Mouse (Mus musculus) forebrain, embryonic 12.5 days (tissue): Measurements from ENCODE around the gene Gng8. TPM values are rescaled to one million over a fixed set of nuclear protein-coding genes. Genes with fewer than 3 reads are reported as not detected.
A peak's percentile ranks its signal among the peaks of the same experiment; 100 is the strongest.

Source experiments
- ATAC-seq: fragments of 200-750 bp; cut with Nextera tagmentation; 2 replicates; pipeline ENCODE4 v1.8.0; 2017; ENCODE audit warnings: moderate TSS enrichment; ENCODE audit not compliant: low FRiP score
- H3K27ac ChIP-seq: fragments of 300-500 bp; sonication (generic); 2 replicates; pipeline ENCODE4 v1.5.1; 2016; ENCODE audit warnings: mild to moderate bottlenecking
- H3K27me3 ChIP-seq: fragments of 300-500 bp; sonication (generic); 2 replicates; pipeline ENCODE4 v1.6.1; 2016; ENCODE audit warnings: mild to moderate bottlenecking
- H3K36me3 ChIP-seq: fragments of 300-500 bp; sonication (generic); replicated peaks from 2 replicates; pipeline ENCODE4 v1.6.1; 2016; ENCODE audit warnings: mild to moderate bottlenecking
- H3K4me1 ChIP-seq: fragments of 300-500 bp; sonication (generic); 2 replicates; pipeline ENCODE4 v1.6.1; 2016
- H3K4me2 ChIP-seq: fragments of 300-500 bp; sonication (generic); 2 replicates; pipeline ENCODE4 v1.6.1; 2016; ENCODE audit warnings: mild to moderate bottlenecking, moderate library complexity
- H3K4me3 ChIP-seq: fragments of 300-500 bp; sonication (generic); replicated peaks from 2 replicates; pipeline ENCODE4 v1.5.1; 2016; ENCODE audit warnings: mild to moderate bottlenecking
- H3K9ac ChIP-seq: fragments of 300-500 bp; sonication (generic); 2 replicates; pipeline ENCODE4 v1.6.1; 2016; ENCODE audit warnings: mild to moderate bottlenecking
- H3K9me3 ChIP-seq: fragments of 300-500 bp; sonication (generic); 2 replicates; pipeline ENCODE4 v1.6.1; 2016
- WGBS: fragments of 180-500 bp; shearing (Covaris S2); methylation state at CpG from one replicate; pipeline ENCODE4 v1.1.7; 2016; 5-methylcytosine and 5-hydroxymethylcytosine counted together
- polyA plus RNA-seq: library from polyadenylated mRNA; unstranded; fragments of >200 nt; fragmentation: Nextera tagmentation; extraction: Ambion mirVana; gene quantifications from 2 replicates; pipeline ENCODE4 v1.2.1, GENCODE M21; 2016

Gene Gng8
- polyA plus RNA-seq, 1 experiment from 2014 or later, result 14.7 TPM

DNA sequence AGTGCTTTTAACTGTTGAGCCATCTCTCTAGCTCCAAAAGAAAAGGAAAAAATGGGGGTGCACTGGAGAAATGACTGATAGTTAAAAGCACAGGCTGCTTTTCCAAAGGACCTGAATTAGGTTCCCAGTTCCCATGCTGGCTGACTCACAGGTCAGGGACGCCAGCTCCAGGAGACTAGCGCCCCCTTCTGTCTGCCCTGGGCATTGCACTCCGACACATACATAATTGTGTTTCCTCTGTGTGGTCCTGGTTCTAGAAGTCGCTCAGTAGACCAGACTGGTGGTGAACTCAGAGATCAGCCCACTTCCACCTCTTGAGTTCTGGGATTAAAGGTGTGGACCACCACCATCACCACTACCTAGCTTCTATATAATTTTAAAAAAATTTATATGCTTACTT is 45.7 kb downstream of the Gng8 start:
- H3K27me3 ChIP-seq, result no peaks in the 10 kb centered on the region
- H3K4me3 ChIP-seq, result no peak overlapping the region
- H3K4me1 ChIP-seq, result peaks cover 43% of the 10 kb centered on the region
- no peak overlapping the region for H3K9ac ChIP-seq
- no peaks in the 10 kb centered on the region for H3K9me3 ChIP-seq
- H3K27ac ChIP-seq, result no peak overlapping the region
- H3K4me2 ChIP-seq, result no peak overlapping the region
- 45% methylated on average over 4 of the region's 4 CpGs for WGBS
- ATAC-seq, result no peak
- no peaks in the 10 kb centered on the region for H3K36me3 ChIP-seq

GRCm38 (mm10) chr7:16938117-16938791 is 46.7 kb downstream of the Gng8 start:
- no peak overlapping the region for H3K4me3 ChIP-seq
- whole genome bisulfite sequencing, result 65% methylated on average over 17 of the region's 17 CpGs
- no peaks in the 10 kb centered on the region for H3K9me3 ChIP-seq
- no peak overlapping the region for H3K9ac ChIP-seq
- peak; percentile 87 for ATAC-seq
- peaks cover 37% of the 10 kb centered on the region for H3K4me1 ChIP-seq
- peak overlapping the region; percentile 27 for H3K4me2 ChIP-seq
- no peaks in the 10 kb centered on the region for H3K36me3 ChIP-seq
- peak overlapping the region; percentile 82 for H3K27ac ChIP-seq
- no peaks in the 10 kb centered on the region for H3K27me3 ChIP-seq

- no peak overlapping the region for H3K4me3 ChIP-seq
- no peak overlapping the region for H3K9ac ChIP-seq
- H3K36me3 ChIP-seq, result no peaks in the 10 kb centered on the region
- no peaks in the 10 kb centered on the region for H3K9me3 ChIP-seq
- no peak overlapping the region for H3K4me2 ChIP-seq
- no peak for ATAC-seq
- peaks cover 4% of the 10 kb centered on the region for H3K27me3 ChIP-seq
- peaks cover 44% of the 10 kb centered on the region for H3K4me1 ChIP-seq
- WGBS, result 44% methylated on average over 7 of the region's 7 CpGs
- peak overlapping the region; percentile 22 for H3K27ac ChIP-seq
Measured at GRCm38 (mm10) chr7:16940292-16940691, 48.7 kb downstream of the Gng8 start.

- Histone ChIP-seq H3K36me3 (no peaks in the 10 kb centered on the region), H3K9ac (no peak overlapping the region), H3K4me1 (peaks cover 68% of the 10 kb centered on the region), H3K9me3 (no peaks in the 10 kb centered on the region), H3K4me3 (no peak overlapping the region), H3K4me2 (no peak overlapping the region), H3K27ac (peak overlapping the region; percentile 51), H3K27me3 (peaks cover 29% of the 10 kb centered on the region)
- 59% methylated on average over 4 of the region's 4 CpGs for WGBS
- ATAC-seq, result no peak
Measured at GRCm38 (mm10) chr7:16942861-16943260, 51.3 kb downstream of the Gng8 start.

DNA sequence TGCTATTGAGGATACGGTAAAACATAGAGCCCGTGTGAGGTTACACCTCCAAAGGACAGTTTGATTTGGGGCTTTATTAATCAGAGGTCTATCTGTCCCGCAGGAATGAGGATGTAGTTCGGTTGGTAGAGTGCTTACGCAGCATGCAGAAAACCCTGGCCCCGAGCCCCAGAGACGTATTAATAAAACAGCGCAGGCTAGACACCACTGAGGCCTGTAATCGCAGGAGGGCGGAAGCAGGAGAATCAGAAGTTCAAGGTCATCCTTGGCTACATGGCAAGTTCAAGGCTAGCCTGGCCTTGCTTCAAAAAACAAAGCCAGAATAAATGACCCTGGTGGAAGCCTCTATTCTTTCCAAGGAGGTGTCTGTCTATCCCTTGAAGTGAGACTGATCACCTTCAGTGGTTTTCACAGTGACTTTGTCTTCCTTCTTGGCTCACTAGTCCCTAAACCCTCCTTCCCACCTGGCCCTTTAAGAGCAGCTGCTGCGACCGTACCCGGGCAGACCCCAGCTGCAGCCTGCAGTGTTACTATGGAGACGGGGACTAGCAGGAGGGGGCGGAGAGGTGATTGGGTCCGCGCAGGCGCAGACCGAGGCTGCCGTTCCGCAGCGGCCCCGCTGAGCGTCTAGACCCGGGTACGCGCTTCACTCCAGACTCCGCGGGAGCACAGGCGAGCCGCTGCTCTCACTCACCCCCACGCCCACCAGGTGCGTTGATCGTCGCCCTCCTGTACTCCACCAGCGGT is 52.6 kb downstream of the Gng8 start, which contains the start of gene Pnmal2:
Gene Pnmal2 (plus strand): TSS at position 622 of the 747 bp plus-strand sequence.
- WGBS, result 12% methylated on average over 36 of the region's 36 CpGs

DNA sequence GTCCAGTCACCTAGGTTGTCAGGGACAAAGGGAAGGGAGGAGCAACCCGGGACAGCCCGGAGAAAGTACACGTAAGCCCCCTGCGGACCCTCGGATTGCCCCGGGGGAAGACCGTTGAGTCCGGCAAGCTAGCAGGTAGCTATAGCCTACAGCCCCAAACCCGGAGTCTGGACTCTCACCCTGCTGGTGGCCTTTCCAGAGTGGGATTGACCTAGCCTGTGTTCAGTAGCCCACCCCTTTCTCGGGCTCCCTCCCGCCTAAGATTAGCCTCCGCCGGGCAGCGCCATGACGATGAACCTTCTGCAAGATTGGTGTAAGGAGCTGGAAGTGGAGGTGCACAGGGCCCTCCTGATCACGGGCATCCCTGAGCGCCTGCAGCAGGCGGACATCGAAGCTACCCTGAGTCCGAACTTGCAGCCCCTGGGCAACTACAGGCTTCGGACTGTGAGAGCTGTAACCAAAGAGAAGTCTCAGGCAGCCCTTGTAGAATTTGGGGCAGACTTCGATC is 53.3 kb downstream of the Gng8 start:
- peaks cover 49% of the 10 kb centered on the region for H3K27me3 ChIP-seq
- peak overlapping the region; percentile 52 for H3K4me3 ChIP-seq
- H3K9ac ChIP-seq, result peak overlapping the region; percentile 63
- peak overlapping the region; percentile 69 for H3K4me2 ChIP-seq
- peak overlapping the region; percentile 78 for H3K27ac ChIP-seq
- no peak; the same call in 1 of the 2 replicates for ATAC-seq
- H3K4me1 ChIP-seq, result peaks cover 71% of the 10 kb centered on the region
- no peaks in the 10 kb centered on the region for H3K9me3 ChIP-seq
- WGBS, result 1% methylated on average over 22 of the region's 22 CpGs
- H3K36me3 ChIP-seq, result no peaks in the 10 kb centered on the region

More for the DNA sequence above, 52.6 kb downstream of the Gng8 start, which contains the start of gene Pnmal2:
- H3K9me3 ChIP-seq, result no peaks in the 10 kb centered on the region
- H3K4me1 ChIP-seq, result peaks cover 69% of the 10 kb centered on the region
- peak within 1 kb of the TSS; percentile 69 for H3K4me2 ChIP-seq
- H3K9ac ChIP-seq, result peak within 1 kb of the TSS; percentile 63
- peaks cover 43% of the 10 kb centered on the region for H3K27me3 ChIP-seq
- H3K36me3 ChIP-seq, result no peaks in the 10 kb centered on the region
- H3K4me3 ChIP-seq, result peak within 1 kb of the TSS; percentile 52
- ATAC-seq, result peak; percentile 92
- peak within 1 kb of the TSS; percentile 78 for H3K27ac ChIP-seq

Other genes starting within 250 kb of the Gng8 start
- not detected in 2 replicates for gene Ceacam15, start 216.1 kb upstream of the Gng8 start, polyA plus RNA-seq
- not detected in 2 replicates for gene Ceacam9, start 169.9 kb upstream of the Gng8 start, polyA plus RNA-seq
- 254 and 263 TPM in 2 replicates for gene Ap2s1, start 153.4 kb upstream of the Gng8 start, polyA plus RNA-seq
- gene Slc1a5, start 110.4 kb upstream of the Gng8 start, polyA plus RNA-seq, result 30.6 and 32.0 TPM in 2 replicates
- 176 and 180 TPM in 2 replicates for gene Strn4, start 75.9 kb upstream of the Gng8 start, polyA plus RNA-seq
- 30.5 and 31.4 TPM in 2 replicates for gene Fkrp, start 75.1 kb upstream of the Gng8 start, polyA plus RNA-seq
- 10.0 and 10.9 TPM in 2 replicates for gene Prkd2, start 48.9 kb upstream of the Gng8 start, polyA plus RNA-seq
- gene Dact3, start 16.5 kb upstream of the Gng8 start, polyA plus RNA-seq, result 2.6 and 3.2 TPM in 2 replicates
- gene Ptgir, start 14.7 kb downstream of the Gng8 start, polyA plus RNA-seq, result 0.24 and 0.51 TPM in 2 replicates
- 227 and 234 TPM in 2 replicates for gene Calm3, start 32.3 kb downstream of the Gng8 start, polyA plus RNA-seq
- gene Pnmal2, start 52.9 kb downstream of the Gng8 start, polyA plus RNA-seq, result 52.6 and 53.3 TPM in 2 replicates
- gene Pnmal1, start 67.9 kb downstream of the Gng8 start, polyA plus RNA-seq, result 32.3 and 37.0 TPM in 2 replicates
- 1.6 and 1.7 TPM in 2 replicates for gene Gm42372, start 91.3 kb downstream of the Gng8 start, polyA plus RNA-seq
- 9.1 and 11.5 TPM in 2 replicates for gene Ccdc8, start 100.9 kb downstream of the Gng8 start, polyA plus RNA-seq
- gene Ppp5c, start 136.1 kb downstream of the Gng8 start, polyA plus RNA-seq, result 107 and 112 TPM in 2 replicates
- 8.7 and 9.9 TPM in 2 replicates for gene Hif3a, start 170.6 kb downstream of the Gng8 start, polyA plus RNA-seq
- 0.26 and 0.27 TPM in 2 replicates for gene Psg16, start 182.3 kb downstream of the Gng8 start, polyA plus RNA-seq